8 mouse cellular contexts compared by ENCODE assay signal in genomic region chr13:37751154-37751950, GRCm38 (mm10). TPM values are rescaled to one million over a fixed set of nuclear protein-coding genes. Genes with fewer than 3 reads are reported as not detected.
DNase-seq lines count a peak whose midpoint lies in the region; ATAC-seq and TF ChIP-seq lines count a peak whose summit lies in the region.

No protein-coding gene starts in this region.

- no peak overlapping the region for H3K4me3 ChIP-seq in heart, embryonic 11.5 days (ENCODE audit: low read depth, low read length)
- H3K4me3 ChIP-seq in ES-E14 (ENCODE audit: insufficient read depth in 1 of 2, low read depth in 1 of 2, low read length in 2 of 2, poor library complexity in 1 of 2, severe bottlenecking in 1 of 2): no peak overlapping the region
- no peak overlapping the region for H3K4me3 ChIP-seq in lung, adult 2 months (replicated peaks; ENCODE audit: extremely low read depth, low read depth, low read length)
- H3K4me3 ChIP-seq in forebrain, embryonic 15.5 days: no peak overlapping the region
- H3K4me3 ChIP-seq in kidney, embryonic 16.5 days (ENCODE audit: low read length): no peak overlapping the region

- H3K4me2 ChIP-seq in heart, embryonic 11.5 days: no peak overlapping the region
- H3K4me2 ChIP-seq in forebrain, embryonic 15.5 days (replicated peaks): no peak overlapping the region
- H3K4me2 ChIP-seq in kidney, embryonic 16.5 days (replicated peaks; ENCODE audit: low read depth, low read length): no peak overlapping the region

- TF ChIP-seq POLR2A in lung, adult 2 months (IDR thresholded peaks at IDR 0.05; ENCODE audit: borderline replicate concordance, extremely low read depth, low read depth, low read length): no peak

- no peak for ATAC-seq in heart, embryonic 11.5 days (replicated peaks; ENCODE audit: insufficient number of reproducible peaks, low FRiP score, low TSS enrichment)
- ATAC-seq in forebrain, embryonic 15.5 days (replicated peaks): no peak
- ATAC-seq in kidney, embryonic 16.5 days (ENCODE audit: low FRiP score, low TSS enrichment): no peak

- H3K9ac ChIP-seq in heart, embryonic 11.5 days (ENCODE audit: low read depth, low read length): no peak overlapping the region
- no peak overlapping the region for H3K9ac ChIP-seq in ES-E14 (ENCODE audit: insufficient read depth, low read depth, low read length, poor library complexity, severe bottlenecking)
- no peak overlapping the region for H3K9ac ChIP-seq in forebrain, embryonic 15.5 days (replicated peaks)
- no peak overlapping the region for H3K9ac ChIP-seq in kidney, embryonic 16.5 days (replicated peaks; ENCODE audit: low read length)

- no peaks in the 10 kb centered on the region; the same call in 1 of the 2 replicates for H3K9me3 ChIP-seq in heart, embryonic 11.5 days (replicated peaks; ENCODE audit: control insufficient read depth, low read length)
- H3K9me3 ChIP-seq in ES-E14 (ENCODE audit: control insufficient read depth, insufficient read depth, low read depth, low read length): no peaks in the 10 kb centered on the region
- no peaks in the 10 kb centered on the region for H3K9me3 ChIP-seq in forebrain, embryonic 15.5 days
- no peaks in the 10 kb centered on the region for H3K9me3 ChIP-seq in kidney, embryonic 16.5 days (ENCODE audit: low read length)

- H3K4me1 ChIP-seq in heart, embryonic 11.5 days (ENCODE audit: control insufficient read depth, insufficient read depth, low read length): peaks cover 16% of the 10 kb centered on the region
- peaks cover 4 to 22% of the 10 kb centered on the region in 2 experiments for H3K4me1 ChIP-seq in ES-E14 (ENCODE audit: control insufficient read depth in 2 of 2, insufficient read depth in 2 of 2, low read length in 2 of 2, poor library complexity in 1 of 2)
- peaks cover 10% of the 10 kb centered on the region for H3K4me1 ChIP-seq in lung, adult 2 months (ENCODE audit: control insufficient read depth, insufficient read depth, low read length)
- no peaks in the 10 kb centered on the region for H3K4me1 ChIP-seq in forebrain, embryonic 15.5 days
- H3K4me1 ChIP-seq in kidney, embryonic 16.5 days (ENCODE audit: insufficient read depth, low read length): no peaks in the 10 kb centered on the region

- no peaks in the 10 kb centered on the region for H3K27me3 ChIP-seq in heart, embryonic 11.5 days (ENCODE audit: control insufficient read depth, insufficient read depth, low read length)
- H3K27me3 ChIP-seq in splenic B cell, adult 2 months (ENCODE audit: control insufficient read depth, insufficient read depth, low read length, poor library complexity, severe bottlenecking): no peaks in the 10 kb centered on the region
- H3K27me3 ChIP-seq in forebrain, embryonic 15.5 days: no peaks in the 10 kb centered on the region
- H3K27me3 ChIP-seq in kidney, embryonic 16.5 days (ENCODE audit: insufficient read depth, low read length): no peaks in the 10 kb centered on the region

- intact Hi-C loops in heart, postnatal 14 days (cut with DNase I): no loop called here

- H3K36me3 ChIP-seq in heart, embryonic 11.5 days (ENCODE audit: control insufficient read depth, insufficient read depth, low read length): no peaks in the 10 kb centered on the region
- no peaks in the 10 kb centered on the region for H3K36me3 ChIP-seq in ES-E14 (ENCODE audit: control insufficient read depth, insufficient read depth, low read length, poor library complexity, severe bottlenecking)
- H3K36me3 ChIP-seq in splenic B cell, adult 2 months (ENCODE audit: control insufficient read depth, insufficient read depth, low read length, poor library complexity, severe bottlenecking): no peaks in the 10 kb centered on the region
- H3K36me3 ChIP-seq in forebrain, embryonic 15.5 days: no peaks in the 10 kb centered on the region
- no peaks in the 10 kb centered on the region for H3K36me3 ChIP-seq in kidney, embryonic 16.5 days (ENCODE audit: insufficient read depth, low read length)

- in situ Hi-C loops in ES-E14 (cut with MboI; ENCODE audit: low sequenced_read_pairs in 2 of 2, unreplicated experiment in 2 of 2): no loop called here

- no peak overlapping the region for H3K27ac ChIP-seq in heart, embryonic 11.5 days (ENCODE audit: low read depth, low read length)
- peak overlapping the region; percentile 56 for H3K27ac ChIP-seq in ES-E14 (ENCODE audit: insufficient read depth, low read depth, low read length, poor library complexity, severe bottlenecking)
- H3K27ac ChIP-seq in forebrain, embryonic 15.5 days (replicated peaks): no peak overlapping the region
- no peak overlapping the region for H3K27ac ChIP-seq in kidney, embryonic 16.5 days (ENCODE audit: low read length)

- DNase-seq in heart, adult 11 months: peak; percentile 95
- no peak for DNase-seq in ES-E14 (ENCODE audit: low read depth, low spot score)
- DNase-seq in heart, postnatal 14 days: peak; percentile 25 to 57
- peak; percentile 35 for DNase-seq in lung, adult 2 months
- peak; percentile 52 for DNase-seq in splenic B cell, adult 2 months (ENCODE audit: low read depth, low spot score)

- no peak for TF ChIP-seq CTCF in lung, adult 2 months (IDR thresholded peaks at IDR 0.05; ENCODE audit: insufficient read depth, low read length)

- WGBS in heart, embryonic 11.5 days (ENCODE audit: insufficient replicate concordance): 30% methylated on average over 9 of the region's 9 CpGs
- WGBS in lung, adult 2 months: 24% methylated on average over 9 of the region's 9 CpGs
- 67% methylated on average over 9 of the region's 9 CpGs for WGBS in forebrain, embryonic 15.5 days
- 60% methylated on average over 9 of the region's 9 CpGs for WGBS in kidney, embryonic 16.5 days

TF ChIP-seq in ES-E14, 5 proteins besides CTCF, POLR2A, EP300 and RAD21:
- TF ChIP-seq ZC3H11A (IDR thresholded peaks at IDR 0.05; ENCODE audit: borderline replicate concordance, low read depth, low read length) (no peak), CHD2 (IDR thresholded peaks at IDR 0.05; ENCODE audit: low read depth, low read length) (no peak), ZNF384 (IDR thresholded peaks at IDR 0.05; ENCODE audit: low read depth, low read length) (no peak), HCFC1 (IDR thresholded peaks at IDR 0.05; ENCODE audit: borderline replicate concordance, insufficient read depth, low read length) (no peak), MAFK (IDR thresholded peaks at IDR 0.05; ENCODE audit: insufficient read depth, low read depth, low read length) (no peak)

RNA-seq across cellular contexts. Expression of gene Rreb1, which starts 26.8 kb away (rescaled TPM):
- 11.4 and 16.6 TPM in 2 replicates for polyA plus RNA-seq in heart, embryonic 11.5 days (2014; fragmentation: Nextera tagmentation; extraction: Ambion mirVana)
- 14.7 and 16.5 TPM in 2 replicates for total RNA-seq in ES-E14 (2012; rRNA removed)
- total RNA-seq in heart, postnatal 14 days (2021): 10 to 100 TPM; 50.4 to 54.5 TPM
- 23.0 and 23.7 TPM in 2 replicates for polyA plus RNA-seq in lung, adult 2 months (2012; rRNA removed)
- polyA plus RNA-seq in forebrain, embryonic 15.5 days (2015; fragmentation: Nextera tagmentation; extraction: Ambion mirVana): 1.6 and 1.8 TPM in 2 replicates
- 13.5 and 18.3 TPM in 2 replicates for polyA plus RNA-seq in kidney, embryonic 16.5 days (2015; fragmentation: Nextera tagmentation; extraction: Ambion mirVana)
